Mouse (Mus musculus) spleen, postnatal 14 days (tissue): Measurements from ENCODE around the gene Krr1.
A peak's percentile ranks its signal among the peaks of the same experiment; 100 is the strongest.

Experiments
- DNase-seq, 2 experiments: peaks; one replicate each; pipeline ENCODE4 v3.0.0; 2021 to 2022; ENCODE audit warnings: low spot score in 2 of 2

The Krr1 gene

GRCm38 (mm10) chr10:111972542-111973361 lies at the start of gene Krr1:
Gene Krr1 (plus strand): TSS chr10:111972664.
- peak; percentile 65 to 77 for DNase-seq

GRCm38 (mm10) chr10:111923503-111924135 lies 48.8 kb upstream of the Krr1 start:
- DNase-seq, result no peak

GRCm38 (mm10) chr10:111924141-111924540 lies 48.3 kb upstream of the Krr1 start:
- no peak for DNase-seq

DNA sequence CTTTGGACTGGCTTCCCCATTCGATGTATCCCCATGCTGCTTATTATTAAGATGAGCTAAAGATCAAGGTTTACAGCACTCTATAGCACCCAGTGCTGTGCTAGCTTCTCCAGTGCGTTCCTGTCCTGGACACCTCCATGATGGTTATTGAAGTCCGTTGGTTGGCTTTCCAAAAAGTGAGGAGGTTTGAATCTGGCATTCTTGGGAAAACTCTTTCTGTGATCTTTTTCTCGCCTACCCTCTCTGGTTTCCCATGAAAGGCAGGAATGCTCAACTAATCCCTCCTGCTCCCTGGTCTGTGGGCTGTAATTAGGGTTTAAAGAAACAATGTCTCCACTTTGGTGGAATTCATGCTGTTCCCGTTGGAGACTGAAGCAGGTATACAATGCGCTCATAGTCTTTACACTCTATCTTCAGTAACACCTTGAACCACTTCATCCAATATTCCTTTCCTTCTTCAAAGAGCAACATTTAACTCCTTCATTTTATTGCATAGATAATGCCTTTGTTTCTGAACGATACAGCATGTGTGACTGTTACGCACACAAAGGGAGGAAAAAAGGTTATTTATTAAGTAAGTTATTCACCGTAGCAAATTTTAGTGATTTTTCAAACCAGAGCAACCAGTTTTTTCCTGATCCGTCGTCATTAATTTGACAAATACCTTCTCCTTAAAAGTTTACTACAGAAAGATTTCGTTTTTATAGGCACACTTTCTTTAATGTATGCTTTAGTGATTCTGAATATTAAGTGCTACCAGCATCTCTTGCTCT lies 47.6 kb upstream of the Krr1 start:
- no peak for DNase-seq

GRCm38 (mm10) chr10:111925489-111925860 lies 47.0 kb upstream of the Krr1 start:
- DNase-seq, result peak; percentile 59 to 81

- DNase-seq, result no peak
These were observed 39.7 kb upstream of the Krr1 start for GRCm38 (mm10) chr10:111932621-111933345.

DNA sequence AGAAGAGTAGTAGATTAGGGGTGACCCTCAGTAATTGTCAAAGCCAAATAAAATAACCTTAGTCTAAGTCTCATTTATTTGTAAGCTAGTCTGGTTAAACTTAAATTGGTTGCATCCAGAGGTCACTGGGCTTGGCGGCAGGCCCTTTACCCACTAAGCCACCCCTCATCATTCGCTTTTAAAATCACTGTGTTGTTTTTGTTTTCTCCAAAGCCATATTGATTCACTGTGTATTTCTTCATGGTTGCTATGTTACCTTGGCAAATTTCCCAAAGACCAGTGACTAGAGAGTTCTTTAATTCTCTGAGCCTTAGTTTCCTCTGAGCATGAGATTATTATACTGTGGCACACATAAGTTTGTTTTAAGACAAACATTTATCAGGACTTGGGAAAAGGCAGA lies 37.3 kb upstream of the Krr1 start:
- no peak for DNase-seq

- DNase-seq, result no peak
These were observed 36.4 kb upstream of the Krr1 start for GRCm38 (mm10) chr10:111936021-111936420.

GRCm38 (mm10) chr10:111936491-111937145 lies 35.8 kb upstream of the Krr1 start:
- DNase-seq, result no peak

- DNase-seq, result no peak
These were observed 35.3 kb upstream of the Krr1 start for GRCm38 (mm10) chr10:111937146-111937534.

- no peak for DNase-seq
These were observed 29.4 kb upstream of the Krr1 start for GRCm38 (mm10) chr10:111943026-111943425.

DNA sequence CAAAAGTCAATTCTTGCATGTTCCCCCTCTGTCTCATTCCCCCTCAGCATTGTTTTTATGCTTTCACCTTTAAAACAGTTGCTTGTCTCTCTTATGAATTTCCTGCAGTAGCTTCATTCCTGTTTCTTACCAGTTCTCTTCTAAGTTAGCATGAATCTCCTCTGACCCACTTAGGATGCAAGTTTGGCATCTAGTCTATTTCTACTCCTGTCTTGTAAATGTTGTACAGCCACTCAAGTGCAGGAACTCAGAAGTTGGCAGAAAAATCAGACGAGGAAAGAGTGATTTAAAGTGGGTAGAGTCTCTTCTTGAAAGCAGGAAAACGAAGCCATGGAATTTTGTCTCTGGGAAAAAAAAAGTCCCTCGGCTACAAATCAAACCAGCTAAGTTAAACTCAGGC lies 26.9 kb upstream of the Krr1 start:
- DNase-seq, result no peak

DNA sequence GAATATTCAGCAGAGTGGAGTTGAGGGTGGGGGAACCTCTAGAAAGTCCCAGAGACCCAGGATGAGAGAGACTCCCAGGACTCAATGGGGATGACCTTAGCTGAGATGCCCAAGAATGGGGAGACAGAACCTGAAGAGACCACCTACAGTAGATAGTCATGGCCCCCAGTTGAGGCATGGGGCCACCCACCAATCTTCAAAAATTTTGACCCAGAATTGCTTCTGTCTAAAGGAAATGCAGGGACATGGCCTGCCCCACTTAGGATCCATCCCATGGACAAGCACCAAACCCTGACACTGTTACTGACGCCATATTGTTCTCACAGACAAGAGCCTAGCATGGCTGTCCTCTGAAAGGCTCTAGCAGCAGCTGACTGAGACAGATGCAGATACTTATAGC lies 24.4 kb upstream of the Krr1 start:
- no peak for DNase-seq

DNA sequence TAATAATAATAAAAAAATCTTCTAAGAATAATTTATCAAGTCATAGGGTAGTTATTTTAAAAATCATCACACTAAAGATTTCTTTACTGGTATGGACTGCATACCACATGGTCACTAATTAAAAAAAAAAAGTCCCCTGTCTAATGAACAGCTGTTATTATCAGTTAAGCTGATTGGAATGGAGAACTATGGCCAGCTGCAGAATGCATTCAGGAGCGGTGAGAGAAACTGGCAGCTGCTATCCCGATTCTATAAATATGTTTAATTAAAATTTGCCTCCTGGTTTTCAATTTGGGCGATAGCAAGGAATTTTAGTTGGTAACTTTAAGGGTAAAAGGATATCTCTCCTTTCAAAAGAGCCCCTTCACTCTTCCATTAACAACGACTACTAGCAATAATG lies 23.5 kb upstream of the Krr1 start:
- no peak for DNase-seq

DNA sequence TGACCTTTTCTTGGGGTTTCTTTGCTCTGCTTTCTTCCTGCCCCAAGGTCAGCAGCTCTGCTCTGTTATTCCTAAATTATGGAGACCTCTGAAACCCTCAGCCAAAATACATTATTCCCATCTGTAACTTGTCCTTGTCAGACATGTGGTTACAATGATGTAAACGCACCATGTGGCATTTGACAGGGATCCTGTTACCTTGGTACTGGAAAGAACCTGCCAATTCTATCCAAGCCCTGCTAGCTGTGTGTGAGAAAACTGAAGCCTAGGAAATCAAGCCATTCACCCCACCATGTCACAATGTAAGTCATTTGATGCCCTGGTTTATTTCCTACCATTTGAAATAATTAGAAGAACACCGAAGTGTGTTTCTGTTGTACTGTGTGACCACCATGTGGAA lies 16.6 kb upstream of the Krr1 start:
- no peak for DNase-seq

DNA sequence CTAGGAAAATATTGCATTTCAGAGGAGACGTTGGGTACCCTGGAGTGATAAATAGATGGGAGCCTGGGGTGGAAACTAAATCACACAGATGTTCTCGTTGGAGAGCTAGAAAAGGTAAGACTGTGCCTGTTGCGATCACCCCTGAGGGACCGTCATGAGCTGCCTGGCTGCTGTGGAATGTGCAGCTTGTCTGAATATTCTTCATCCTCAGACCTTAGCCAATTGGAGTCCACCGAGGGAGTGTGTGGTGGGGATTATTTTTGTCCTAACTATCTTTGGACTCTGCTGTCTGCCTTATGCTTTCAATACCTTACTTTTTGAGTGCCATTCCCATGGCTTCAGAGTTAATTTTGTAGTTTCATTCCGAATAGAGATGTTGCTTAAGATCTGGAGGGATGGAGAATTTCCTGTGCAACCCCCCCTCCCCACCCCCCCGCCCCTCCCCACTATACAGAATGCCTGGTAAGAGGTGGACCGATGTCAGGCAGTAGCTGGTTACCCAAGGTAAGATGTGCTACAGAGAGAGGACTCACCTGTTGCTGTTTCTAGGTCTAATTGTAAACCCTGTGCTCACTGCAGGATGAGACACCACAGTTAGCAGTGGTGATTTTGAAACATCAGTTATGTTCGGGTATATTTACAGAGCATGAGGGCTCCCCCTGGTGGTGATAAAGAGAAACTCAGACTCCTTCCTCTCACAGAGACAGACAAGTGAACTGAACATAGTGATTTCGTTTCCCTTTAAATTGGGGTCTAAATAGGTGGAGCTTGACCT lies 15.0 kb upstream of the Krr1 start:
- peak in 1 of 2 experiments; percentile 31 for DNase-seq

GRCm38 (mm10) chr10:111958046-111958421 lies 14.4 kb upstream of the Krr1 start:
- no peak for DNase-seq

GRCm38 (mm10) chr10:111959353-111959752 lies 13.1 kb upstream of the Krr1 start:
- DNase-seq, result no peak

DNA sequence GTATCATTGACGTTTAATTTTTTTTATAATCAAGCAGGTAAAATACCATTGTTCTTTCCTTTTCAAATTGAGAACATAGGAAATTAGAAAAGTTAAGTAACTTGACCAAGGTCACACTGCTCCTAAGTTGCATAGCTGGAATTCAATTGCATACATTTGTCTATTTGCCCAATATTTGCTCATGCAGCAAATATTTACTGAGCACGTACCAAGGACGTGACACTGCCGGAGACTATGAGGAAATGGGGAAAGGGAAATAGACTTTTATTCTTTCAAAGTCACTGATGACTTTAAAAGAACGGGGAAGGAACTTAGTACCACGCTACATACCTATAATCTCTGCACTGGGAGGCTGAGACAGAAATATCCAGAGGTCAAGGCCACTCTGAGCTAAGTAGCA lies 12.0 kb upstream of the Krr1 start:
- no peak for DNase-seq

DNA sequence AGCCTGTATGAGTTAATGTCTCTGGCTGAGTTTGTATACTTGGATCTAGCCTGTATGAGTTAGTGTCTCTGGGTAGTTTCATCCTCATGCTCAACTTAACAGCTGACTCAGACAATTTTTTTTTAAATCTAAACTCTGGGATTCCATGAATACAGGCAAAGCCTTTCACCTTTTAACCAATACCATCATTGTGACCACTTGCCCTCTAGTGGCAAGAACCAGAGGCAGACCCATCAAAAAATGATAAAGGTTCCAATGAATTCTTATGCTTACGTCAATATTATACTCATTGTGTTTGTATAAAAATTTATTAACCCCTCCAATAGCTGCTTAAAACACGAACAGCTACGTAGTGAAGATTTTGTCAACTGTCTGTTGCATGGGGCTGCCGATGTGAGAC lies 6.1 kb upstream of the Krr1 start:
- no peak for DNase-seq

- no peak for DNase-seq
These were observed 535 bp upstream of the Krr1 start for GRCm38 (mm10) chr10:111971929-111972328.
